Mouse (Mus musculus) thymus, adult 2 months (tissue): ENCODE results near the gene Nrxn2. TPM values are rescaled to one million over a fixed set of nuclear protein-coding genes. Genes with fewer than 3 reads are reported as not detected.

Experiments used
- DNase-seq: peaks from one replicate; pipeline ENCODE4 v3.0.0; 2021
- H3K27ac ChIP-seq: fragments of 200-500 bp; 2 replicates; pipeline ENCODE4 v1.5.1; 2012; ENCODE audit warnings: low read length, control low read depth; ENCODE audit not compliant: control insufficient read depth, insufficient read depth
- H3K27me3 ChIP-seq: fragments of 200-500 bp; 2 replicates; pipeline ENCODE4 v1.6.1; 2012; ENCODE audit warnings: mild to moderate bottlenecking, low read length, moderate library complexity, mixed read lengths; ENCODE audit not compliant: control insufficient read depth, insufficient read depth
- H3K36me3 ChIP-seq: fragments of 200-500 bp; 2 replicates; pipeline ENCODE4 v1.6.1; 2012; ENCODE audit warnings: mild to moderate bottlenecking, low read length, moderate library complexity; ENCODE audit not compliant: control insufficient read depth, insufficient read depth
- H3K4me1 ChIP-seq: fragments of 200-500 bp; replicated peaks from 2 replicates; pipeline ENCODE4 v1.6.1; 2012; ENCODE audit warnings: low read length; ENCODE audit not compliant: control insufficient read depth, insufficient read depth
- H3K4me3 ChIP-seq: fragments of 200-500 bp; 2 replicates; pipeline ENCODE4 v1.5.1; 2012; ENCODE audit warnings: mild to moderate bottlenecking, low read length, control low read depth, moderate library complexity; ENCODE audit not compliant: control insufficient read depth, insufficient read depth
- CTCF ChIP-seq: fragments of 200-500 bp; IDR thresholded peaks from 2 replicates; pipeline ENCODE4 v1.5.1; 2012; ENCODE audit warnings: mild to moderate bottlenecking, control low read depth, low read length, moderate library complexity, borderline replicate concordance; ENCODE audit not compliant: control insufficient read depth, poor library complexity, insufficient read depth; ENCODE audit errors: extremely low read depth
- POLR2A ChIP-seq: fragments of 200-500 bp; IDR thresholded peaks from 2 replicates; pipeline ENCODE4 v1.6.1; 2012; ENCODE audit warnings: mild to moderate bottlenecking, low read length, control low read depth, moderate library complexity; ENCODE audit not compliant: control insufficient read depth, poor library complexity, insufficient read depth; ENCODE audit errors: extremely low read depth
- WGBS: fragments of 180-500 bp; shearing (Covaris S2); methylation state at CpG from one replicate; pipeline ENCODE4 v1.1.7; 2018; 5-methylcytosine and 5-hydroxymethylcytosine counted together
- polyA plus RNA-seq: library from polyadenylated mRNA; depleted of rRNA; stranded (reverse); fragments of >200 nt; gene quantifications from 2 replicates; pipeline ENCODE4 v1.2.3, GENCODE M21; 2012

Nrxn2 gene
- polyA plus RNA-seq, 1 experiment: 1.5 TPM

DNA sequence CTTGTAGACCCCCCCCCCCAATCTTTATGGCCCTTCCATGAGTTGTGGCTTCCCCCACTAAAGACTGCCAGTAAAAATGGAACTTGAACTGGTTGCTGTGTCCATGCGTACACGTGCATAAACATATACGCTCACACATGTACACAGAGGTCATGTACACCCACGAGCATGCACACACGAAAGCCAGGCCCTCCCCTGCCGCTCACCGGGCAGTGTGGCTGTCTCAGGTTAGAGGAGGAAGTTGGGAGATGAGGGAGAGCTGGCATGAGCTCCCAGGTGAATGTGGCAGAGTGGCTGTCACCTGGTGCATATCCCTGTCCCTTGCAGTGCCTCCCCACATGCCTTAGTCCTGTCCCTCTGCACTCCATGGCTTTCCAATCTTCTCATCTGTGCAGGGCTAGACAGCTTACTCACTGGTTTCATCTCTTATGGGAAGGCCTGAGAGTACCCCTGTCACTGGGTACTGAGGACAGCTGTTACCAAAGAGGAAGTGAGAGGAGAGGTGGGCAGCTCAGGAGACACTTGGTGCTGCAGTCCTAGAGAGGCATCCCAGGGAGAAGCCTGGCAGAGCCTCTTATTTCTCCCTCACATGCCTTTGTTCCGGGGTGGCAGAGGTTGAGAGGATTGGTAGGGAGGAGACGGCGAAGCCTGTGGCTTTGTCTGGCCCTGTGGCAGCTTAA is 35.6 kb downstream of the Nrxn2 start:
- Histone ChIP-seq H3K27ac (no peak overlapping the region), H3K36me3 (no peaks in the 10 kb centered on the region), H3K27me3 (no peaks in the 10 kb centered on the region), H3K4me3 (no peak overlapping the region), H3K4me1 (no peaks in the 10 kb centered on the region)
- TF ChIP-seq CTCF (no peak), POLR2A (no peak)
- no peak for DNase-seq
- 60% methylated on average over 10 of the region's 10 CpGs for WGBS

DNA sequence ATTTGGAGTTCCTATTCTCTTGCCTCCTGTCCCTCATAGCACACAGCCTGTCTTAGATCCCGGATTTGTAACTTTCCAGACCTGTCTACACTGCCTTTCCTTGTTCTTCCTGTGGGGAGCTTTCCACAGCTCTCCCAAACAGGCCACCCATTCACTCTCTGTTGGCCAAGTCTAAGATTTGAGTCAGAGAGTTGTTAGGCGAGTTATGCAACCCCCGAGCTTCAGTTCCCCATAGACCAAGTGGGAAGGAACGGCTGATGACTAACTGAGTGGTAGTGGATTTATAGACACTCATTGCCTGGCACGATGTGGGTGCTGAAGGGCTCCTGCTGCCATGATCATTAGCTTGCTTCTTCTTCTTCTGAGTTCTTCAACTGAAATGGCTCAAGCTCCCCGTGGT is 41.0 kb downstream of the Nrxn2 start:
- H3K4me1 ChIP-seq: no peaks in the 10 kb centered on the region
- no peak for TF ChIP-seq CTCF
- TF ChIP-seq POLR2A: no peak
- no peaks in the 10 kb centered on the region for H3K36me3 ChIP-seq
- DNase-seq: no peak
- no peak overlapping the region for H3K27ac ChIP-seq
- H3K27me3 ChIP-seq: no peaks in the 10 kb centered on the region
- 69% methylated on average over 6 of the region's 6 CpGs for WGBS
- H3K4me3 ChIP-seq: no peak overlapping the region

DNA sequence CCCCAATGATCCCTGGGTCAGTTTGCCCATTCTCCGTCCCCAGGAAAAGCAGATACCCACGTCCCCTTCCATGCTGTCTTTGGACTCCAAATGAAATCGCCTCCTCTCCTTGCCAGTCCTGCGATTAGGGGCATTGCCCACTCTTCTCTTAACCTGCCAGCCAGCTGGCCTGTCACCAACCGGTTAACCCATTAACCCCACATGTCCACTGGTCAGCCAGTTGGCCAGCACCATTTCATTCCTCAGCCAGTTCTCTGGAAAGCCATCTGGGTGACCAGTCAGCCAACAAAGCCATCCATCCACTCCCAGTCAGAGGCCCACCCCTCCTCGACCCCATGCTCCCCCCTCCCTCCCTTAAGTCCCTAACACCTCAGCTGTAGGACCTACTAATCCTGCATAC is 44.3 kb downstream of the Nrxn2 start:
- H3K4me1 ChIP-seq: no peaks in the 10 kb centered on the region
- no peak for DNase-seq
- no peak overlapping the region for H3K27ac ChIP-seq
- no peaks in the 10 kb centered on the region for H3K36me3 ChIP-seq
- no peak for TF ChIP-seq CTCF
- TF ChIP-seq POLR2A: no peak
- no peaks in the 10 kb centered on the region for H3K27me3 ChIP-seq
- 89% methylated on average over 6 of the region's 6 CpGs for WGBS
- no peak overlapping the region for H3K4me3 ChIP-seq

DNA sequence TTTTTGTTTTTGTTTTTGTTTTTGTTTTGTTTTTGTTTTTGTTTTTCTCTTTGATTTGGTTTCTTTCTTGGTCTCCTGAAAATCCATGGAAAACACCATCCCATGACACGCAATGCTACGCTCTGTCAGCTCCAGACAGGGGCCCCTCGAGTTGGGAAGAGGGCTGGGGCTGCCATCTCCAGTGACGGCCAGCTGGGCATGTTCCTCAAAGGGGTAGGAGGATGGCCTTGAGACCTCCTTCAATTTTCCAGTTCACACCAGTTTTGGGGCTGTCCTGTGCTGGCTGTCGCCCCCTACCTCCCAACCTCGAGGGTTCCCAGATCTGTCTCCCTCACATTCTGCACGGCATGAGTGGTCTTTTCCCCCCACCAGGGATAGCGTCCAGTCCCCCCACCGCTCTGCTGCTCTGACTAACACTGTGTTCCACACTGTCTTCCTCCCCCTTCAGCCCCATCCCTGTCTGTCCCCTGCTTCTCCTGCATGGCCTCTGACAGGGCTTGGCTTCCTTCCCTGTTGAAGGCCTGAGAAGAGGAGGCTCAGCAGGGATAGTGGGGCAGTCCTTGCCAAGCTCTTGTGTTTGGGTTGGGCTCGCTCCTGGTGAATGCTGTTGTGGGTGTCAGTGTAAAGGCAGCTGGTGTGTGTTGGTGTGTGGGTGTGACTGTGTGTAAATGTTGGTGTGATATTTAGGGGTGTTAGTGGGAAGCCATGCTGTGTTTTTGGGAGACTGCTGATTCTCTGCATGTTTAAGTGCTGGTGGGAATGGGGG is 46.0 kb downstream of the Nrxn2 start:
- no peak overlapping the region for H3K27ac ChIP-seq
- H3K27me3 ChIP-seq: no peaks in the 10 kb centered on the region
- H3K36me3 ChIP-seq: no peaks in the 10 kb centered on the region
- no peaks in the 10 kb centered on the region for H3K4me1 ChIP-seq
- no peak for DNase-seq
- WGBS: 84% methylated on average over 10 of the region's 10 CpGs
- no peak overlapping the region for H3K4me3 ChIP-seq
- TF ChIP-seq CTCF (no peak), POLR2A (no peak)

DNA sequence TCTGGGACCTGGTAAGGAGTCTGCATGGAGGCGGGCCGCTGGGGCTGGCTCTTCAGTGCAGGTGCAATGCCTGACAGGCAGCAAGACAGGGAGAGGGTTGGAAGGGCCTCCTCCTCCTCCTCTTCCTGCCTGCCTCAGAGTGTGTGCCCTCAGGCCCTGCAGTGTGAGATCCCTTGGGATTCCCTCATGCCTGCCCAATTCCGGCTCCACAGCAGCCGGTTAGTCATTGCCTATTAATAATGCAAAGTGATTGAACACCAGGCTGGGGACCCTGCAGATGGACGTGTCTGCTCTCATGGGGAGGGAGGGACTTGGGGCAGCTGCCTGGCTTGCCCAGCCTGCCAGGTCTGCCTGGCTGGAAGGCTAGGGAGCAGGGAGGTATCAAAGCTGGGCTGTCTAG is 46.6 kb downstream of the Nrxn2 start:
- 92% methylated on average over 5 of the region's 5 CpGs for WGBS
- H3K36me3 ChIP-seq: no peaks in the 10 kb centered on the region
- no peak overlapping the region for H3K4me3 ChIP-seq
- TF ChIP-seq CTCF (no peak), POLR2A (no peak)
- H3K27ac ChIP-seq: no peak overlapping the region
- H3K27me3 ChIP-seq: no peaks in the 10 kb centered on the region
- no peak for DNase-seq
- no peaks in the 10 kb centered on the region for H3K4me1 ChIP-seq

DNA sequence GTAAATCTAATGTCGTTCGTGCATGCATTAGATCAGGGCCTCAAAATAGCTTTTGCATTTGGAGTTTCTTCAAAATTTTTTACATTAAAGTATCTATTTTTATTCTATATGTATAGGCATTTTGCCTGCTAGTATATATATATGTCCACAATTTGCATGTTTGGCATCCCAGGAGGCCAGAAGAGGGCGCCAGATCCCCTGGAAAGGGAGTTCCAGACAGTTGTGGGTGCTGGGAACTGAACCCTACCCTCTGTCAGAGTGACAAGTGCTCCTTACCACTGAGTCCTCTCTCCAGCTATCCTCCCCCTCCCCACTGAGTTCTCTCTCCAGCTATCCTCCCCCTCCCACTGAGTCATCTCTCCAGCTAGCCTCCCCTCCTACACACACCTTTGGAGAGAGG is 48.4 kb downstream of the Nrxn2 start:
- WGBS: 93% methylated on average over 3 of the region's 3 CpGs
- Histone ChIP-seq H3K27me3 (no peaks in the 10 kb centered on the region), H3K36me3 (no peaks in the 10 kb centered on the region), H3K4me3 (no peak overlapping the region), H3K27ac (no peak overlapping the region), H3K4me1 (no peaks in the 10 kb centered on the region)
- TF ChIP-seq POLR2A (no peak), CTCF (no peak)
- DNase-seq: no peak
